Mouse (Mus musculus): ENCODE results near the gene March1. TPM values are rescaled to one million over a fixed set of nuclear protein-coding genes. Genes with fewer than 3 reads are reported as not detected.

Gene March1
- polyA plus RNA-seq, 1 experiment from 2014 or later, result 0.78 TPM

DNA sequence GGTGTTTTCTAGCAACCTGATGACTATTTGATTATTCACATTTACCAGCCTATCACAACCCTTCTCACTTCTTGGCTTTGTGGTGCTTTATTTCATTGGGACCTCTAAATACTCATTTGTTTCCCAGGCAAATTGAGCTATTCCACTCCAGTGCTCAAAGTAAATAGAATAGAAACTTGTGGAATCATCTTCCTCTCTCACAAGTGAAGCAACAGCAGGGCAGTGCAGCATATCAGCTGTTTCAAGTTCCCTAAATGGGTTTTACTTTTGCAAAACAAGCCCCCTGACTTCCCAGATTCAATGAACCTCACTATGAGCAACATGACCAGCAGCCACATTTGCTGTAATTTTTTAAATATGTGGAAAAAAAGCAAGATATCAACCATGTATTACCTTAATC, 768.3 kb downstream of the March1 start:
- no peaks in the 10 kb centered on the region for H3K9me3 ChIP-seq (ENCODE audit: control insufficient read depth, low read length)
- no peak for ATAC-seq (ENCODE audit: insufficient number of reproducible peaks, insufficient read depth, low FRiP score, low read depth)

DNA sequence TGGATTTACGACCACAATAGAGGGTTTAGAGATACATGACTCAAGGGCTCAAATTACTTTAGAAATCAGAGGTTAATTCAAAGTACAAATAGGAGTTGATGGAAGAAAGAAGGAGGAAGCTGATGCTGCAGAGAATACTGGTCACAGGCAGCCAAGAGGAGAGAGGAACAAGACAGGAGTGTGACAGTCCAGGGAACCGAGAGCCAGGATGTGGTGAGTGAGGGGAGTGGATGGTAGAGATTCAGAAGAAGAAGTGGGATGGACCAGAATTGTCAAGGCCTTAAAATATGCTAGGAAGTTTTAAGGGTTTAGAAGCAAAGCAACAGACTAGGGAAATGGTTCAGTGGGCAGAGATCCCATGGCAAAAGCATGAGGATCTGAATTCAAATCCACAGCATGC, 771.0 kb downstream of the March1 start:
- 65% methylated on average over 2 of the region's 2 CpGs for WGBS
- H3K27ac ChIP-seq (replicated peaks in 1 of 2; ENCODE audit: control insufficient read depth in 1 of 2, insufficient read depth in 1 of 2, low read depth in 2 of 2, low read length in 2 of 2), result no peak overlapping the region
- H3K27me3 ChIP-seq (ENCODE audit: control insufficient read depth, insufficient read depth, low read length), result no peaks in the 10 kb centered on the region
- no peaks in the 10 kb centered on the region for H3K36me3 ChIP-seq (ENCODE audit: control insufficient read depth, insufficient read depth, low read length)
- H3K9me3 ChIP-seq (ENCODE audit: control insufficient read depth, low read length), result no peaks in the 10 kb centered on the region
- no peaks in the 10 kb centered on the region for H3K4me1 ChIP-seq (ENCODE audit: control insufficient read depth in 2 of 2, insufficient read depth in 2 of 2, low read length in 2 of 2)
- ATAC-seq (ENCODE audit: insufficient number of reproducible peaks, insufficient read depth, low FRiP score, low read depth), result no peak
- no peak overlapping the region for H3K4me3 ChIP-seq (ENCODE audit: control insufficient read depth in 1 of 2, insufficient read depth in 1 of 2, low read depth in 1 of 2, low read length in 2 of 2)
- H3K9ac ChIP-seq (ENCODE audit: low read length), result no peak overlapping the region
- no peak overlapping the region for H3K4me2 ChIP-seq (ENCODE audit: low read length)

More for the DNA sequence above, 768.3 kb downstream of the March1 start:
- Histone ChIP-seq H3K9ac (ENCODE audit: low read length) (no peak overlapping the region), H3K27me3 (ENCODE audit: control insufficient read depth, insufficient read depth, low read length) (no peaks in the 10 kb centered on the region), H3K4me2 (ENCODE audit: low read length) (no peak overlapping the region), H3K4me1 (ENCODE audit: control insufficient read depth in 2 of 2, insufficient read depth in 2 of 2, low read length in 2 of 2) (no peaks in the 10 kb centered on the region), H3K4me3 (ENCODE audit: control insufficient read depth in 1 of 2, insufficient read depth in 1 of 2, low read depth in 1 of 2, low read length in 2 of 2) (no peak overlapping the region), H3K27ac (replicated peaks in 1 of 2; ENCODE audit: control insufficient read depth in 1 of 2, insufficient read depth in 1 of 2, low read depth in 2 of 2, low read length in 2 of 2) (no peak overlapping the region), H3K36me3 (ENCODE audit: control insufficient read depth, insufficient read depth, low read length) (no peaks in the 10 kb centered on the region)

DNA sequence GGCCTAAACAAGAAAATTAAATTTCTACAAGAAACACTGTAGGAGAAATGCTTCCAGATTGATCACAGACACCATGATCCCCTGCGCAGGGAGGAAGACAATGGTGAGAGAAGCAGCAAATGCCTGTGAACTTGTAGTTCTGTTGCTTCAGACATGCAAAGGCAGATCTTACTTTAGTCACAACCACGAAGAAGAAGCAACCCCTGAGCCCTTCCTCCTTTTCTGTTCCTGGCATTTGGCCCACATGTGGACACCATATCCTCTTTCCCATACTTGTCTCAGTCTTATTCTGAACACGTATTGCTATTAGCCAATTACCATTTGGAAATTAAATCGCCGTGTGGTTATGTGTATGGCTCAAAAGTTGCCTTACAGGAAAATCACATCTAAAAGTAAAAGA, 773.9 kb downstream of the March1 start:
- Histone ChIP-seq H3K27ac (replicated peaks in 1 of 2; ENCODE audit: control insufficient read depth in 1 of 2, insufficient read depth in 1 of 2, low read depth in 2 of 2, low read length in 2 of 2) (no peak overlapping the region), H3K27me3 (ENCODE audit: control insufficient read depth, insufficient read depth, low read length) (no peaks in the 10 kb centered on the region), H3K9ac (ENCODE audit: low read length) (no peak overlapping the region), H3K4me1 (ENCODE audit: control insufficient read depth in 2 of 2, insufficient read depth in 2 of 2, low read length in 2 of 2) (no peaks in the 10 kb centered on the region), H3K9me3 (ENCODE audit: control insufficient read depth, low read length) (no peaks in the 10 kb centered on the region), H3K4me2 (ENCODE audit: low read length) (no peak overlapping the region), H3K36me3 (ENCODE audit: control insufficient read depth, insufficient read depth, low read length) (no peaks in the 10 kb centered on the region), H3K4me3 (ENCODE audit: control insufficient read depth in 1 of 2, insufficient read depth in 1 of 2, low read depth in 1 of 2, low read length in 2 of 2) (no peak overlapping the region)
- 81% methylated on average over 5 of the region's 5 CpGs for WGBS
- no peak for ATAC-seq (ENCODE audit: insufficient number of reproducible peaks, insufficient read depth, low FRiP score, low read depth)

DNA sequence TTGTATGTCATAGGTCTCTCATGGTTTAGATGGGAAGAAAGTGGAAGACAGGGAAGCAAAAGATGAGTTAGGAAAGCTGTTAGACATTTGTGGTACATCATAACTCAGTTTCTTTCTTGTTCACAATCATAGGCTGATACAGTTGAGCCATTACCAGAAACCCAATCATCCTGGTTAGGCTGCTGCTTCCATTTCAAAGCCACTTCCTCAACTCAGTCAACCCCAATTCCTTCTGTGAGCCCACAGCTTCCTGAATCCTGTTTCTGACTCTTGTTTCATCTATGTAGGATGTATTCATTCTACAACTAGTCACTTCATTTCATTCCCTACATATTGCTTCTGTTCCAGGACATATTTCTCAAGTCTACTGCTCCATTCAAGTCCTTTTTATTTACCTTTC, 775.2 kb downstream of the March1 start:
- Histone ChIP-seq H3K27ac (replicated peaks in 1 of 2; ENCODE audit: control insufficient read depth in 1 of 2, insufficient read depth in 1 of 2, low read depth in 2 of 2, low read length in 2 of 2) (no peak overlapping the region), H3K4me1 (ENCODE audit: control insufficient read depth in 2 of 2, insufficient read depth in 2 of 2, low read length in 2 of 2) (no peaks in the 10 kb centered on the region), H3K4me3 (ENCODE audit: control insufficient read depth in 1 of 2, insufficient read depth in 1 of 2, low read depth in 1 of 2, low read length in 2 of 2) (no peak overlapping the region), H3K9me3 (ENCODE audit: control insufficient read depth, low read length) (no peaks in the 10 kb centered on the region), H3K4me2 (ENCODE audit: low read length) (no peak overlapping the region), H3K9ac (ENCODE audit: low read length) (no peak overlapping the region), H3K27me3 (ENCODE audit: control insufficient read depth, insufficient read depth, low read length) (no peaks in the 10 kb centered on the region), H3K36me3 (ENCODE audit: control insufficient read depth, insufficient read depth, low read length) (no peaks in the 10 kb centered on the region)
- ATAC-seq (ENCODE audit: insufficient number of reproducible peaks, insufficient read depth, low FRiP score, low read depth), result no peak

DNA sequence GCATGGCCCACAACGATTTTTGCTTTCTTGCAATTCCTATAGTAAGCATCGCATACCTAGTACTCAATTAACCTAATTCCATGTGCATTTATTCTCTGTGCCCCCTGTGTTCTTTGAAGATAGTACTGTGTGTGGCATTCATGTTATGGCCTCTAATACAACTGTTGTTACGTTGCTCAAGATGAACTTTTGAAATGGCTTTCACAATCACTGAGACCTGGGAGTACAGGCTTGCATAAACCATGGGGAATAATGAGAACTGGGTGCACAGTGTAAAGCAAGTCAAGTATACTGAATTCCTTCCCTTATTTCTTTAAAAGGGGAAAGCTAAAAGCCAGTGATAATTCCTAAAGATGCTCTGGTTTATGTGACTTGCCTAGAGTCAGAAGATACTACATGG, 776.4 kb downstream of the March1 start:
- Histone ChIP-seq H3K36me3 (ENCODE audit: control insufficient read depth, insufficient read depth, low read length) (no peaks in the 10 kb centered on the region), H3K4me1 (ENCODE audit: control insufficient read depth in 2 of 2, insufficient read depth in 2 of 2, low read length in 2 of 2) (no peaks in the 10 kb centered on the region), H3K27ac (replicated peaks in 1 of 2; ENCODE audit: control insufficient read depth in 1 of 2, insufficient read depth in 1 of 2, low read depth in 2 of 2, low read length in 2 of 2) (no peak overlapping the region), H3K4me3 (ENCODE audit: control insufficient read depth in 1 of 2, insufficient read depth in 1 of 2, low read depth in 1 of 2, low read length in 2 of 2) (no peak overlapping the region), H3K9me3 (ENCODE audit: control insufficient read depth, low read length) (no peaks in the 10 kb centered on the region), H3K9ac (ENCODE audit: low read length) (no peak overlapping the region), H3K27me3 (ENCODE audit: control insufficient read depth, insufficient read depth, low read length) (no peaks in the 10 kb centered on the region), H3K4me2 (ENCODE audit: low read length) (no peak overlapping the region)
- no peak for ATAC-seq (ENCODE audit: insufficient number of reproducible peaks, insufficient read depth, low FRiP score, low read depth)
- 76% methylated on average over 3 of the region's 3 CpGs for WGBS

DNA sequence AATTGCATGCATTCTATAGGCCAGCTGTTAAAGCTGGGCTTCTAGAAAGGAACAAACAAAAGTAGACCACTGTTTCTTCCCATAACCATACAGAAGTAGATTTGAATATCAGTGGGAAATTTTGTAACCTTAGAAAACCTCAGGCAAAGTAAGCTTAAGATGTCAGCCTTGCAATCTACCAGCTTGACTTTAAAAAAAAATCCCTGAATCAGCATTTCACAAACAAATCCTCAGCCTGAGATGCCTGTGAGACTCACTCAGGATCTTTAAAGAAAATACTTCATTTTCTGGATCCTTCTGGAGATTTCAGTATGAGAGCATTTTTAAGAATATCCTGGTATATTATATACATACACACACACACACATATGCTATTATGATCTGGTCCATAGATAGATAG, 780.1 kb downstream of the March1 start:
- Histone ChIP-seq H3K27me3 (ENCODE audit: control insufficient read depth, insufficient read depth, low read length) (no peaks in the 10 kb centered on the region), H3K4me3 (ENCODE audit: control insufficient read depth in 1 of 2, insufficient read depth in 1 of 2, low read depth in 1 of 2, low read length in 2 of 2) (no peak overlapping the region), H3K4me2 (ENCODE audit: low read length) (no peak overlapping the region), H3K9ac (ENCODE audit: low read length) (no peak overlapping the region), H3K4me1 (ENCODE audit: control insufficient read depth in 2 of 2, insufficient read depth in 2 of 2, low read length in 2 of 2) (no peaks in the 10 kb centered on the region), H3K27ac (replicated peaks in 1 of 2; ENCODE audit: control insufficient read depth in 1 of 2, insufficient read depth in 1 of 2, low read depth in 2 of 2, low read length in 2 of 2) (no peak overlapping the region), H3K36me3 (ENCODE audit: control insufficient read depth, insufficient read depth, low read length) (no peaks in the 10 kb centered on the region), H3K9me3 (ENCODE audit: control insufficient read depth, low read length) (no peaks in the 10 kb centered on the region)
- ATAC-seq (ENCODE audit: insufficient number of reproducible peaks, insufficient read depth, low FRiP score, low read depth), result no peak

DNA sequence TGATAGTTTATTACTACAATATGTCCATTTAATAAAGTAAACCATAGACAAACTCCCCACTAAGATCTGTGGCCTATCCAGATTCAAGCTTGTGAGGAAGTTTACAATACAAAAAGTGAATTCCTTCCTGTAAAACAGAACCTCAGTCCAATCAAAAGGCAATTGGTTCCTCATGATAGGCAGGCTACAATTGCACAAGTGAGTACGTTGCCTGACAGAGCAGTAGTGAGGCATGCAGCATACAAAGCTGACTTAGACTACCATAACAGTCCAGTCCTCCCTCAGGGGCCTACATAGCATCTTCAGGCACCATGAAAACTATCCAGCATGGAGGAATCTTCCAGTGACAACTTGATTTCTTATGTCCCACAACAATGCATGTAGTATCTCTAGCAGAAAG, 782.4 kb downstream of the March1 start:
- H3K36me3 ChIP-seq (ENCODE audit: control insufficient read depth, insufficient read depth, low read length), result no peaks in the 10 kb centered on the region
- no peaks in the 10 kb centered on the region for H3K4me1 ChIP-seq (ENCODE audit: control insufficient read depth in 2 of 2, insufficient read depth in 2 of 2, low read length in 2 of 2)
- no peaks in the 10 kb centered on the region for H3K27me3 ChIP-seq (ENCODE audit: control insufficient read depth, insufficient read depth, low read length)
- no peaks in the 10 kb centered on the region for H3K9me3 ChIP-seq (ENCODE audit: control insufficient read depth, low read length)
- H3K27ac ChIP-seq (replicated peaks in 1 of 2; ENCODE audit: control insufficient read depth in 1 of 2, insufficient read depth in 1 of 2, low read depth in 2 of 2, low read length in 2 of 2), result no peak overlapping the region
- H3K9ac ChIP-seq (ENCODE audit: low read length), result no peak overlapping the region
- ATAC-seq (ENCODE audit: insufficient number of reproducible peaks, insufficient read depth, low FRiP score, low read depth), result no peak
- 73% methylated on average over 1 of the region's 1 CpGs for WGBS
- H3K4me2 ChIP-seq (ENCODE audit: low read length), result no peak overlapping the region
- no peak overlapping the region for H3K4me3 ChIP-seq (ENCODE audit: control insufficient read depth in 1 of 2, insufficient read depth in 1 of 2, low read depth in 1 of 2, low read length in 2 of 2)

DNA sequence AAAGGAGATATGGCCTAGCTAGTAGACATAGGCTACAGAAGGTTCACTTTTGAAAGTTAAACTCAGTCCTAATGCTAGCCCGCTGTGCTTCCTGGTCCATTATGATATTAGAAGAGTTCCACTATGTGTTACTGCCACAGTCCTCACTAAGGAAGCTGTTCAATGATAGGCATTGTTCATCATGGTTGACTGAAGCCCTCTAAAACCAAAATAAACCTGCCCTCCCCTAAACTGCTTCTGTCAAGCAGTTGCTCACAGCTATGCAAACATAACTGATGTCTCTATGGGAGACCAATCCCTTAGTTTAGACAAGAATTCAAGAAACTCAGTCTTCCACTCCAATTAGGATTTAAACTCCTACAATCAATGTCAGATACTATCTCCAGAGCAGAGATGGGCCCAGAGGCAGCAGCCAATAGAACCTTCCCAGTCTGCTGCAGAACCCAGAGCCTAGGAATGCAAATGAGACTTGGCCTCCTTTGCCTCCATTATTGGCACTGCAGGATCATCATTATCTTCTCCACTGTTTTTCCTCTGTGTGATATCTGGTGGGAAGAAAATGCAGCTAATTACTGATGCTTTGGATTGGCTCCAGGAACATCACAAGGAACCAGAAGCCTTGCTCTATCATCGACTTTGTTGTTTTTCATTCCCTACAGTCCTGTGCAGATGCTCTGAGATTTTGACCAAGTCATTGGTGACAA, 787.2 kb downstream of the March1 start:
- Histone ChIP-seq H3K4me2 (ENCODE audit: low read length) (no peak overlapping the region), H3K4me3 (ENCODE audit: control insufficient read depth in 1 of 2, insufficient read depth in 1 of 2, low read depth in 1 of 2, low read length in 2 of 2) (no peak overlapping the region), H3K9me3 (ENCODE audit: control insufficient read depth, low read length) (no peaks in the 10 kb centered on the region), H3K9ac (ENCODE audit: low read length) (no peak overlapping the region), H3K36me3 (ENCODE audit: control insufficient read depth, insufficient read depth, low read length) (no peaks in the 10 kb centered on the region), H3K27me3 (ENCODE audit: control insufficient read depth, insufficient read depth, low read length) (no peaks in the 10 kb centered on the region), H3K4me1 (ENCODE audit: control insufficient read depth in 2 of 2, insufficient read depth in 2 of 2, low read length in 2 of 2) (no peaks in the 10 kb centered on the region), H3K27ac (replicated peaks in 1 of 2; ENCODE audit: control insufficient read depth in 1 of 2, insufficient read depth in 1 of 2, low read depth in 2 of 2, low read length in 2 of 2) (no peak overlapping the region)
- ATAC-seq (ENCODE audit: insufficient number of reproducible peaks, insufficient read depth, low FRiP score, low read depth), result no peak
- WGBS, result 70% methylated on average over 2 of the region's 2 CpGs

All from heart, embryonic 14.5 days (tissue).